Mouse (Mus musculus) forebrain, postnatal 0 days (tissue): Measurements from ENCODE around the gene Ncbp3. TPM values are rescaled to one million over a fixed set of nuclear protein-coding genes. Genes with fewer than 3 reads are reported as not detected.
A peak's percentile ranks its signal among the peaks of the same experiment; 100 is the strongest.

Experiments used
- ATAC-seq: fragments of 200-750 bp; cut with Nextera tagmentation; 2 replicates; pipeline ENCODE4 v1.8.0; 2017; ENCODE audit warnings: mild to moderate bottlenecking, moderate library complexity
- DNase-seq: peaks from one replicate; pipeline ENCODE4 v3.0.0-alpha.2; 2015
- H3K27ac ChIP-seq: fragments of 300-500 bp; sonication (generic); 2 replicates; pipeline ENCODE4 v1.5.1; 2014; ENCODE audit warnings: low read depth, mild to moderate bottlenecking, antibody characterized with exemption, low read length, moderate library complexity, mixed read lengths
- H3K27me3 ChIP-seq: fragments of 300-500 bp; sonication (generic); 2 replicates; pipeline ENCODE4 v1.6.1; 2014; ENCODE audit warnings: mild to moderate bottlenecking, low read length, mixed read lengths; ENCODE audit not compliant: insufficient read depth
- H3K36me3 ChIP-seq: fragments of 300-500 bp; sonication (generic); 2 replicates; pipeline ENCODE4 v1.6.1; 2014; ENCODE audit warnings: mild to moderate bottlenecking, moderate library complexity; ENCODE audit not compliant: insufficient read depth
- H3K4me1 ChIP-seq: fragments of 300-500 bp; sonication (generic); 2 replicates; pipeline ENCODE4 v1.6.1; 2014; ENCODE audit warnings: antibody characterized with exemption; ENCODE audit not compliant: insufficient read depth
- H3K4me2 ChIP-seq: fragments of 300-500 bp; sonication (generic); 2 replicates; pipeline ENCODE4 v1.6.1; 2014; ENCODE audit warnings: low read depth, mild to moderate bottlenecking, moderate library complexity
- H3K4me3 ChIP-seq: fragments of 300-500 bp; sonication (generic); 2 replicates; pipeline ENCODE4 v1.5.1; 2014; ENCODE audit warnings: low read depth, low read length, mixed read lengths
- H3K9ac ChIP-seq: fragments of 300-500 bp; sonication (generic); 2 replicates; pipeline ENCODE4 v1.6.1; 2014; ENCODE audit warnings: mild to moderate bottlenecking
- H3K9me3 ChIP-seq: fragments of 300-500 bp; sonication (generic); 2 replicates; pipeline ENCODE4 v1.6.1; 2016; ENCODE audit warnings: low read length
- CTCF ChIP-seq: sonication (generic); IDR thresholded peaks from 2 replicates; pipeline ENCODE4 v1.5.1; 2016; ENCODE audit warnings: antibody characterized with exemption, control low read depth, low read depth
- WGBS: fragments of 180-500 bp; shearing (Covaris S2); extraction: QIAGEN DNeasy Blood & Tissue Kit; methylation state at CpG from one replicate; pipeline ENCODE4 v1.1.7; 2014; 5-methylcytosine and 5-hydroxymethylcytosine counted together
- polyA plus RNA-seq: library from polyadenylated mRNA; unstranded; fragments of >200 nt; fragmentation: Nextera tagmentation; extraction: Ambion mirVana; gene quantifications from 2 replicates; pipeline ENCODE4 v1.2.1, GENCODE M21; 2015
- total RNA-seq: library from RNA; depleted of rRNA; stranded (reverse); fragments of >200 nt; gene quantifications from 2 replicates; pipeline ENCODE4 v1.2.3, GENCODE M21; 2014

The Ncbp3 gene
- total and polyA plus RNA-seq, 2 experiments from 2014 or later, result 6.1 to 11.0 TPM

DNA sequence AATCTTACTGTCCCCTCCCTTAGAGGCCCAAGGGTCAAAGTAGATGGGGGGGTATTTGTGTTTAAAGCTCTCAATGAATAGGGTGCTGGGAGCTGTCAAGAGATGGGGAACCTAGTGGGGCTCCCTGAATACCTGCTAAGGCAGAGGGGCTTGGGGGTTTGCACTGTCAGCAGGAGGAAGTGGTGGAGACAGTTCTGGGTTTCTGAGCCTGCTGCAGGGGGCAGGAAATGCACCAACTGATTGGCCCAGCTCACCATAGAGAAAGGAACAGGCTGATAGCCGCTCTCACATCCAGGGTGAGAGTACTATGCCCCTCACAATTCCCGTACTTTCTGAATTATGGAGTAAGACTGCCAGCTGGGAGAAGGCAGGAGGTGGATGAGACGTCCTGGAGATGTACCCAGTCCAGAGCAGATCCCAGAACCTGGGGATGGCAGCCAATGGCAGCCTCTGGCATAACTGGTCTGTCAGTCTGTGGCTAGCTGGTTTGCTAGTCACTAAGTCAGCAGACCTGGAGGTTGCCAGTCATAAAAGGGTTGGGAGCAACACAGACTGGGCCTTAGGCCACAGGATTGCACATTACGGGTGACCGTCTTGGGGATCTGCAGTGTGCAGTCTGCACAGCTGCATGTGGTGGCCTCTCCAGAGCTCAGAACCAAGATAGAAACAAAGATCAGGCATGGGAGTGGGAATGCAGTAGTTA lies 60.8 kb downstream of the Ncbp3 start:
- TF ChIP-seq CTCF, result no peak
- Histone ChIP-seq H3K9ac (no peak overlapping the region), H3K4me2 (no peak overlapping the region), H3K27me3 (no peaks in the 10 kb centered on the region), H3K4me3 (no peak overlapping the region), H3K27ac (no peak overlapping the region), H3K9me3 (no peaks in the 10 kb centered on the region), H3K36me3 (no peaks in the 10 kb centered on the region), H3K4me1 (no peaks in the 10 kb centered on the region)
- ATAC-seq (no peak), DNase-seq (no peak)
- 74% methylated on average over 5 of the region's 5 CpGs for WGBS

DNA sequence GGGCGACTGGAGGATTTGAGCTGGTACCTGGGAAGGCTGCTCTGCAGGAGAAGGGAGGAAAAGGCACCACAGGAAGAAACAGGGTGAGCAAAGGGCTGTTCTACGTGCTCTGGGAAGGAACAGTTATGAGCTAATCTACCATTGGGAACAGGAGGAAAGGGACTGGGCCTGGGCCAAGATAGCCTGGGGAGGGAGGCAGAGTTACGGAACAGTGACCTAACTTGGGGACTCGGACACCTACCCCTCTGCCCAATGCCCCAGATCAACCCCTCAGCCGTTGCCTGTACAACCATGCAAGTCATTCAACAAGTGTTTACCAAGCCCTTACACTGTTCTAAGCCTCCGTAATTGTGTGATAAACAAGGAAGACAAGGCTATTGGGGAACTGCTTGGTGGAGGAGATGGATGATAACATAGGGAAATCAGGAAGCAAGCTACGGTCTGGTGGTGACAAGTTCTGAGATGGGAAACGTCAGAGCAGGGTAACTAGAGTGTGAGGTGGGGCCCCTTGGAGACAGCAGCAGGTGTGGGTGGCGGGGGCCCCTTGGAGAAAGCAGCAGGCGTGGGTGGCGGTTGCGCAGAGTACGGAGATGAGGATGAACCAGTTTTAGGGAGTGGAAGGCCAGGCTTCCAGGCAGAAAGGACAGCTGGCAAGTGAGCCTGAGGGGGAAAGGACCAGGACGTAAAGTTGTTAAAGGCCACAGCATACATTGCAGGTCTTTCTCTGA lies 61.5 kb downstream of the Ncbp3 start:
- ATAC-seq (no peak), DNase-seq (no peak)
- Histone ChIP-seq H3K9me3 (no peaks in the 10 kb centered on the region), H3K4me1 (no peaks in the 10 kb centered on the region), H3K9ac (no peak overlapping the region), H3K4me3 (no peak overlapping the region), H3K36me3 (no peaks in the 10 kb centered on the region), H3K4me2 (no peak overlapping the region), H3K27ac (no peak overlapping the region), H3K27me3 (no peaks in the 10 kb centered on the region)
- WGBS, result 81% methylated on average over 14 of the region's 14 CpGs
- no peak for TF ChIP-seq CTCF

GRCm38 (mm10) chr11:73109941-73110340 lies 62.4 kb downstream of the Ncbp3 start:
- H3K4me2 ChIP-seq, result no peak overlapping the region
- ATAC-seq, result no peak
- TF ChIP-seq CTCF, result no peak
- H3K4me3 ChIP-seq, result no peak overlapping the region
- no peak overlapping the region for H3K9ac ChIP-seq
- no peak for DNase-seq
- no peak overlapping the region for H3K27ac ChIP-seq
- H3K36me3 ChIP-seq, result no peaks in the 10 kb centered on the region
- H3K27me3 ChIP-seq, result no peaks in the 10 kb centered on the region
- WGBS, result 78% methylated on average over 3 of the region's 3 CpGs
- no peaks in the 10 kb centered on the region for H3K4me1 ChIP-seq
- H3K9me3 ChIP-seq, result no peaks in the 10 kb centered on the region

- DNase-seq (no peak), ATAC-seq (no peak)
- Histone ChIP-seq H3K36me3 (no peaks in the 10 kb centered on the region), H3K4me1 (no peaks in the 10 kb centered on the region), H3K4me2 (no peak overlapping the region), H3K4me3 (no peak overlapping the region), H3K27ac (no peak overlapping the region), H3K27me3 (no peaks in the 10 kb centered on the region), H3K9me3 (no peaks in the 10 kb centered on the region), H3K9ac (no peak overlapping the region)
- 61% methylated on average over 6 of the region's 6 CpGs for WGBS
- TF ChIP-seq CTCF, result no peak
These were observed 63.8 kb downstream of the Ncbp3 start for GRCm38 (mm10) chr11:73111414-73111813.

- no peaks in the 10 kb centered on the region for H3K9me3 ChIP-seq
- ATAC-seq (no peak), DNase-seq (no peak)
- no peaks in the 10 kb centered on the region for H3K36me3 ChIP-seq
- 87% methylated on average over 6 of the region's 6 CpGs for WGBS
- no peak overlapping the region for H3K9ac ChIP-seq
- H3K4me2 ChIP-seq, result no peak overlapping the region
- H3K4me1 ChIP-seq, result no peaks in the 10 kb centered on the region
- no peak for TF ChIP-seq CTCF
- no peak overlapping the region for H3K4me3 ChIP-seq
- H3K27me3 ChIP-seq, result no peaks in the 10 kb centered on the region
- H3K27ac ChIP-seq, result no peak overlapping the region
These were observed 78.9 kb downstream of the Ncbp3 start for GRCm38 (mm10) chr11:73126495-73126894.

DNA sequence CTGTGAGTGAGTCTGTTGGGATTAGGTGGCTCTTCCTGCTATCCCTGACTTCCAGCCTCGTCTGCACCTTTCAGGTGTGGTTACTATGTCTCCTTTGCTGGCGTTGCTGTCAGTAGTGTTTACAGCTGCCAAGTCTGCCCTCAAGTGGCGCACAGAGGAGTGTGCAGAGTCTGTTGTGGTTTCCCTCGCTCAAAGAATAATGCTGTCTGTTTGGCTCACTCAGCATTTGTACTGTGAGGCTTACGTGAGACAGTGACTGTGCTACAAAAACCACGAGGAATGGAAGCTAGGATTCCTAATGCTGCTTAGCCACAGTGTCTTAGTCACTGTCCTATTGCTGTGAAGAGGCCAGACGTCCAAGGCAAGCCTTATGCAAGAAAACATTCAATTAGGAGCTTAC lies 83.4 kb downstream of the Ncbp3 start:
- no peaks in the 10 kb centered on the region for H3K9me3 ChIP-seq
- H3K4me1 ChIP-seq, result no peaks in the 10 kb centered on the region
- H3K27ac ChIP-seq, result no peak overlapping the region
- H3K9ac ChIP-seq, result no peak overlapping the region
- WGBS, result 82% methylated on average over 7 of the region's 7 CpGs
- no peaks in the 10 kb centered on the region for H3K27me3 ChIP-seq
- H3K36me3 ChIP-seq, result no peaks in the 10 kb centered on the region
- no peak overlapping the region for H3K4me3 ChIP-seq
- TF ChIP-seq CTCF, result peak; percentile 34
- ATAC-seq (no peak; the same call in 1 of the 2 replicates), DNase-seq (no peak)
- no peak overlapping the region for H3K4me2 ChIP-seq

DNA sequence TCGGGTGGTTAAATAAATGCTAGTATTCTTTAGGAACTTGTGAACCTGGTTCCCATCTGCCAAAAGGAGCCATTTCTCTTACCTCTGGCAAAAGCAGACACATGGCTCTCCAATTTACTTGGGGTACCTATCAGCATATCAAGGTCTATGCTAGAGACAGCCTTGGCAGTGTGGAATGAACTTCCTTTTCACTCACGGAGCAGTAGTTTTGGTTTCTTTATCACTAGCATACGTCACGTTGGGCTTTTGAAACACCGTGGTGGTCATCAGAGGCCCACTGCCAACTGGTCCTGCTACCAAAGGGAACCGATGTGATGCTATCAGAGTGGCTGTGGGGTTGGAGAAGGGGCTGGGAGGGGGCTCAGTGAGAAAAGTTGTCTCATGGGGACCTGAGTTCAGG lies 85.4 kb downstream of the Ncbp3 start:
- WGBS, result 99% methylated on average over 6 of the region's 6 CpGs
- Histone ChIP-seq H3K4me1 (no peaks in the 10 kb centered on the region), H3K4me3 (no peak overlapping the region), H3K36me3 (no peaks in the 10 kb centered on the region), H3K9ac (no peak overlapping the region), H3K4me2 (no peak overlapping the region), H3K27me3 (no peaks in the 10 kb centered on the region), H3K27ac (no peak overlapping the region), H3K9me3 (no peaks in the 10 kb centered on the region)
- no peak for DNase-seq
- ATAC-seq, result no peak
- TF ChIP-seq CTCF, result no peak
